Mouse (Mus musculus) cortical plate, adult 2 months (tissue): Measurements from ENCODE around the gene Dxo.

ENCODE experiments used
- CTCF ChIP-seq: fragments of 200-500 bp; IDR thresholded peaks from 2 replicates; pipeline ENCODE4 v1.5.1; 2011; ENCODE audit warnings: mild to moderate bottlenecking, control low read depth, low read length; ENCODE audit not compliant: insufficient read depth; ENCODE audit errors: extremely low read depth
- POLR2A ChIP-seq: fragments of 200-500 bp; IDR thresholded peaks from 2 replicates; pipeline ENCODE4 v1.6.1; 2011; ENCODE audit warnings: mild to moderate bottlenecking, low read length, control low read depth; ENCODE audit not compliant: insufficient read depth; ENCODE audit errors: extremely low read depth

DNA sequence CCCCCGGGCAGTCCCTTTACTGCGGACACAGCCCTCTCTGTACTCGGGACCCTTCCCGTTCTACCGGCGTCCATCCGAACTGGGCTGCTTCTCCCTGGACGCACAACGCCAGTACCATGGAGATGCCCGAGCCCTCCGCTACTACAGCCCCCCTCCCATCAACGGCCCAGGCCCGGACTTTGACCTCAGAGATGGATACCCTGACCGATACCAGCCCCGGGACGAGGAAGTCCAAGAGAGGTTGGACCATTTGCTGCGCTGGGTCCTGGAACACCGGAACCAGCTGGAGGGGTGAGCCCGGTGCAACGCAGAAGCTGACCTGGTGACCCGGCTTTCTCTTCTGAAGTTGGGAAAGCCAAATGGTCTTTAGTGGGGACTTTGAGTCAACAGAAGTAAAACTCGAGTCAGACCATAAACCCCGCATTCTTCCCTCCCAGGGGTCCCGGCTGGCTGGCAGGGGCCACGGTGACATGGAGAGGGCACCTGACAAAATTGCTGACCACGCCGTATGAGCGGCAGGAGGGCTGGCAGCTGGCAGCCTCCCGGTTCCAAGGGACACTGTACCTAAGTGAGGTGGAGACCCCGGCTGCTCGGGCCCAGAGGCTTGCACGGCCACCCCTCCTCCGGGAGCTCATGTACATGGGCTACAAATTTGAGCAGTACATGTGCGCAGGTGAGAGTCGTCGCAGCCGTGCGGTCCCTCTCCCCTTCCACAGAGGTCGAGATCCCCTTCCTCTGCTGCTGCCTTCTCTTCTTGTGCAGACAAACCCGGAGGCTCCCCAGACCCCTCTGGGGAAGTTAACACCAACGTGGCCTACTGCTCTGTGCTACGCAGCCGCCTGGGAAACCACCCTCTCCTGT is 875 bp downstream of the Dxo start:
- TF ChIP-seq POLR2A = no peak
- no peak for TF ChIP-seq CTCF
